Mouse (Mus musculus) MEL (cell line): ENCODE measurements around the gene Dqx1. TPM values are rescaled to one million over a fixed set of nuclear protein-coding genes. Genes with fewer than 3 reads are reported as not detected.

Source experiments
- DNase-seq: peaks from one replicate; pipeline ENCODE4 v3.0.0; 2011; ENCODE audit warnings: low read depth, low spot score
- H3K27ac ChIP-seq: 2 replicates; pipeline ENCODE4 v1.5.1; 2012; ENCODE audit warnings: low read depth, mild to moderate bottlenecking, control low read depth, low read length, moderate library complexity; ENCODE audit not compliant: control insufficient read depth
- H3K27me3 ChIP-seq, 2 experiments: fragments of 150-350 bp in 1 of 2; sonication (generic) in 1 of 2; 2 replicates each; pipeline ENCODE4 v1.6.1; 2012; ENCODE audit warnings: low read length in 2 of 2, mild to moderate bottlenecking in 2 of 2, improper control_type of control experiment in 1 of 2, moderate library complexity in 1 of 2; ENCODE audit not compliant: insufficient read depth in 2 of 2, control insufficient read depth in 1 of 2
- H3K36me3 ChIP-seq, 2 experiments: 2 replicates each; pipeline ENCODE4 v1.6.1; 2012 to 2014; ENCODE audit warnings: low read length in 2 of 2, improper control_type of control experiment in 1 of 2, inconsistent platforms in 1 of 2, mild to moderate bottlenecking in 1 of 2; ENCODE audit not compliant: insufficient read depth in 2 of 2, control insufficient read depth in 1 of 2
- H3K4me1 ChIP-seq, 2 experiments: fragments of 150-350 bp in 1 of 2; sonication (generic) in 1 of 2; 2 replicates each; pipeline ENCODE4 v1.6.1; 2012; ENCODE audit warnings: low read length in 2 of 2, improper control_type of control experiment in 1 of 2, mild to moderate bottlenecking in 1 of 2; ENCODE audit not compliant: insufficient read depth in 2 of 2, control insufficient read depth in 1 of 2
- H3K4me3 ChIP-seq, 2 experiments: fragments of 150-350 bp in 1 of 2; sonication (generic) in 1 of 2; 2 replicates each; pipeline ENCODE4 v1.5.1; 2012; ENCODE audit warnings: low read depth in 2 of 2, low read length in 2 of 2, mild to moderate bottlenecking in 2 of 2, moderate library complexity in 2 of 2, control low read depth in 1 of 2, improper control_type of control experiment in 1 of 2; ENCODE audit not compliant: control insufficient read depth in 1 of 2, insufficient read depth in 1 of 2
- H3K79me2 ChIP-seq: 2 replicates; pipeline ENCODE4 v1.6.1; 2012; ENCODE audit warnings: mild to moderate bottlenecking, low read length, moderate library complexity; ENCODE audit not compliant: control insufficient read depth, poor library complexity, insufficient read depth
- H3K9ac ChIP-seq: 2 replicates; pipeline ENCODE4 v1.6.1; 2012; ENCODE audit warnings: low read depth, mild to moderate bottlenecking, control low read depth, low read length, moderate library complexity; ENCODE audit not compliant: control insufficient read depth, poor library complexity, severe bottlenecking
- H3K9me3 ChIP-seq: fragments of 150-350 bp; sonication (generic); replicated peaks from 2 replicates; pipeline ENCODE4 v1.6.1; 2012; ENCODE audit warnings: mild to moderate bottlenecking, low read length, improper control_type of control experiment, moderate library complexity; ENCODE audit not compliant: insufficient read depth
- BHLHE40 ChIP-seq: IDR thresholded peaks from 2 replicates; pipeline ENCODE4 v1.6.1; 2012; ENCODE audit warnings: low read depth, mild to moderate bottlenecking, inconsistent platforms, low read length, improper control_type of control experiment, borderline replicate concordance
- CHD2 ChIP-seq: IDR thresholded peaks from 2 replicates; pipeline ENCODE4 v1.6.1; 2011; ENCODE audit warnings: low read length, improper control_type of control experiment
- CTCF ChIP-seq, 3 experiments: IDR thresholded peaks in 2 of 3; conservative IDR thresholded peaks in 1 of 3; 2 replicates each; pipeline ENCODE4 v1.5.1; 2011 to 2012; ENCODE audit warnings: low read length in 3 of 3, low read depth in 2 of 3, mild to moderate bottlenecking in 2 of 3, improper control_type of control experiment in 1 of 3, inconsistent platforms in 1 of 3, mixed read lengths in 1 of 3, moderate library complexity in 1 of 3; ENCODE audit not compliant: control insufficient read depth in 1 of 3, insufficient read depth in 1 of 3, poor library complexity in 1 of 3, severe bottlenecking in 1 of 3
- ELF1 ChIP-seq: IDR thresholded peaks from 2 replicates; pipeline ENCODE4 v1.6.1; 2014; ENCODE audit warnings: low read depth, mild to moderate bottlenecking, inconsistent platforms, low read length, improper control_type of control experiment, moderate library complexity
- ETS1 ChIP-seq: IDR thresholded peaks from 2 replicates; pipeline ENCODE4 v1.6.1; 2012; ENCODE audit warnings: low read depth, mild to moderate bottlenecking, inconsistent platforms, low read length, improper control_type of control experiment, moderate library complexity
- GABPA ChIP-seq: IDR thresholded peaks from 2 replicates; pipeline ENCODE4 v1.6.1; 2012; ENCODE audit warnings: low read depth, mild to moderate bottlenecking, inconsistent platforms, low read length, improper control_type of control experiment, moderate library complexity
- JUND ChIP-seq: IDR thresholded peaks from 2 replicates; pipeline ENCODE4 v1.6.1; 2011; ENCODE audit warnings: low read depth, mild to moderate bottlenecking, improper control_type of control experiment, low read length
- MAX ChIP-seq: IDR thresholded peaks from 2 replicates; pipeline ENCODE4 v1.6.1; 2011; ENCODE audit warnings: low read length, improper control_type of control experiment
- MXI1 ChIP-seq: IDR thresholded peaks from 2 replicates; pipeline ENCODE4 v1.6.1; 2011; ENCODE audit warnings: mild to moderate bottlenecking, low read depth, low read length, improper control_type of control experiment
- POLR2AphosphoS2 ChIP-seq: IDR thresholded peaks from 2 replicates; pipeline ENCODE4 v1.6.1; 2011; ENCODE audit warnings: low read length, improper control_type of control experiment
- RCOR1 ChIP-seq: IDR thresholded peaks from 2 replicates; pipeline ENCODE4 v1.6.1; 2012; ENCODE audit warnings: low read depth, mild to moderate bottlenecking, inconsistent platforms, low read length, improper control_type of control experiment
- SMC3 ChIP-seq: IDR thresholded peaks from 2 replicates; pipeline ENCODE4 v1.6.1; 2011; ENCODE audit warnings: low read depth, low read length, improper control_type of control experiment
- TAL1 ChIP-seq: IDR thresholded peaks from 2 replicates; pipeline ENCODE4 v1.6.1; 2012; ENCODE audit warnings: mild to moderate bottlenecking, inconsistent platforms, low read length, moderate library complexity, mixed read lengths
- ZKSCAN1 ChIP-seq: IDR thresholded peaks from 2 replicates; pipeline ENCODE4 v1.6.1; 2012; ENCODE audit warnings: low read depth, mild to moderate bottlenecking, inconsistent platforms, low read length, improper control_type of control experiment, moderate library complexity
- ZNF384 ChIP-seq: IDR thresholded peaks from 2 replicates; pipeline ENCODE4 v1.6.1; 2012; ENCODE audit warnings: low read depth, mild to moderate bottlenecking, inconsistent platforms, low read length, improper control_type of control experiment
- polyA plus RNA-seq, 2 experiments: library from polyadenylated mRNA; stranded (reverse) in 1 of 2; unstranded in 1 of 2; fragments of >175 nt in 1 of 2; fragments of >200 nt in 1 of 2; gene quantifications; 2 replicates each; pipeline versions ENCODE4 v1.2.1 to v1.2.4; 2012; ENCODE audit warnings: low replicate concordance in 2 of 2, low read depth in 1 of 2; ENCODE audit not compliant: insufficient read length in 2 of 2, insufficient read depth in 1 of 2, missing spikeins in 1 of 2
- total RNA-seq: library from RNA; depleted of rRNA; stranded (reverse); fragments of 300-350 nt; gene quantifications from 2 replicates; pipeline ENCODE4 v1.2.3, GENCODE M21; 2012

Gene Dqx1
- total and polyA plus RNA-seq, 3 experiments: 1.3 to 3.4 TPM; not detected in 1

DNA sequence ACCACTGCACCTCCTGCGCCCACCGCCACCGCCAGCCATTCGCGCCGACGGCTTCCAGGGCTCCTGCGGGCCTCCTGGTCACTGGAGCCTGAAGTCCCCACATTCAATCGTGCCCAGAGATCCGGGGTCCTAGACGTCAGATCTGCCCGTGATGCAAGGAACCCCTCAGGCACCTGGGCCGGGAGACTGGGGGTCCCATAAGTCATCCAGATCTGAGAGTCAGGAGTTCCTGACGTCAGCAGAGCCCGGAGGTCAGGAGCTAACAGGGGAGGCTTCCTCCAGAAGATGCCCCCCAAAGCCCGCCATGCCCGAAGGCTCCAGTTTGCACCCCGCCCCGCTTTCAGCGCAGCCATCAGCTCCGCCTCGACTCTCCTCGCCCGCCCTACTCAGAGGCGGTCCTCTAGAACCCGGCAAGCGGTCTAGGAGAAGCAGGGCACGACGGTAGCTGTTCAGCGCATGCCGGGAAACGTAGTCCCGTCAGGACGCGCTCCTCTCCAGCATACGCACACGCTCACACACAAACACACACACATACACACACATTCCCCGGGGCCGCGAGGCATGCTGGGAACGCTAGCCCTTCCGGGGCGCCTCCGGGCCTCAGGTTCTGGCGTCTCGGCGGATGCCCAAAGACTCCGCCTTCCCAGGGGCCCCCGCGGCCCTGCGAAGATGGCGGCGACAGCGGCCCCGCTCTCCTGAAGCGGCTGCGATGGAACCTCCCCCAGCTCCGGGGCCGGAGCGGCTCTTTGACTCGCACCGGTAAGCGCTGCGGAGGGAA is 3.4 kb upstream of the Dqx1 start, which contains the start of gene Aup1 (continued):
- TF ChIP-seq TAL1 (no peak), ZNF384 (no peak), ELF1 (peak; percentile 96), MXI1 (peak; percentile 88), ZKSCAN1 (no peak), RCOR1 (0 out of 2 replicates have a peak, but pooled peaks have one; percentile 31), JUND (no peak), MAX (peak; percentile 86), BHLHE40 (no peak), CTCF (IDR thresholded peaks at IDR 0.05 in 2 of 3, conservative IDR thresholded peaks at IDR 0.05 in 1 of 3; ENCODE audit: control insufficient read depth in 1 of 3, insufficient read depth in 1 of 3, low read depth in 2 of 3, low read length in 3 of 3, poor library complexity in 1 of 3, severe bottlenecking in 1 of 3) (no peak)
- TF ChIP-seq, all 39 proteins: peak for 22

DNA sequence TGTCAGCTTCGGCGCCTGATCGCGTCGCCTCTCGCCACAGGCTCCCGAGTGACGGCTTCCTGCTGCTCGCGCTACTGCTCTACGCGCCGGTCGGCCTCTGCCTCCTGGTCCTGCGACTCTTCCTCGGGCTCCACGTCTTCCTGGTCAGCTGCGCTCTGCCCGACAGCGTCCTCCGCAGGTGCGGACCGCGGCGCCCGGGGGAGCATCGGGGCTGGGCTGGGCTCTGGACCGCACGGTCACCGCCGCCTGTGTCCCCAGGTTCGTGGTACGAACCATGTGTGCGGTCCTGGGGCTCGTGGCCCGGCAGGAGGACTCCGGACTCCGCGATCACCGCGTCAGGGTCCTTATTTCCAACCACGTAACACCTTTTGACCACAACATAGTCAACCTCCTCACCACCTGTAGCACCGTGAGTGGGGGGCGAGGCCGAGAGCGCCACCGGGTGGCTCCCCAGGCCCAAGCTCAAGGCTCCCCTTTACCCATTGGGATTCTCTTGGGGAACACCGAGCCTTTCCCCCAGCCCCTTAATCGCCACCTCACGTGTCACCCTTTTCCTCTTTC is 2.7 kb upstream of the Dqx1 start, which contains the start of gene Htra2:
Gene Htra2, minus strand, starts transcription at position 403 of the 561 bp plus-strand sequence.
- TF ChIP-seq ETS1: no peak
- TF ChIP-seq SMC3: peak; percentile 53
- peak in 2 of 3 experiments; percentile 50 to 72; a peak in 5 of 6 replicates for TF ChIP-seq CTCF (IDR thresholded peaks at IDR 0.05 in 2 of 3, conservative IDR thresholded peaks at IDR 0.05 in 1 of 3; ENCODE audit: control insufficient read depth in 1 of 3, insufficient read depth in 1 of 3, low read depth in 2 of 3, low read length in 3 of 3, poor library complexity in 1 of 3, severe bottlenecking in 1 of 3)
- Histone ChIP-seq H3K9ac (peak within 1 kb of the TSS; percentile 97), H3K27me3 (no peaks in the 10 kb centered on the region), H3K4me3 (peak within 1 kb of the TSS; percentile 68 to 87), H3K36me3 (peaks cover 0 to 14% of the 10 kb centered on the region in 2 experiments), H3K9me3 (no peaks in the 10 kb centered on the region), H3K27ac (peak within 1 kb of the TSS; percentile 75), H3K4me1 (peaks cover 0 to 18% of the 10 kb centered on the region in 2 experiments; a peak in 3 of 4 replicates), H3K79me2 (peaks cover 41% of the 10 kb centered on the region)
- no peak for DNase-seq

DNA sequence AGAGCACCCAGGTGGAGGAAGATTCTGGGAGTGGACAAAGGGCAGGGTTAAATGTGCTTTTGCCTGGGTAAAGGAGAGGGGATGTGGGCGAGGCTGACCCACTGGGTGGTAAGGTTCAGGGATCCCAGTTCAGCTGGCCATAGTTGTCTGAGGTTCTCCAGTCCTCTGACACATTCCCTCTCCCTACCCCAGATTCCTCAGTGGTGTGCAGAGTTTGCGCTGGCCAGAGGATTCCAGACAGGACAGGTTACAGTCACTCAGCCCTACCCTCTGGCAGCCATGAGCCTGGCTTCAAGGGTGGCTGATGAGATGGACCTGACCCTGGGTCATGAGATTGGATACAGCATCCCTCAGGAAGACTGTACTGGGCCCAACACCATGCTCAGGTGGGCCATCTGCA is 1.1 kb downstream of the Dqx1 start:
- H3K27me3 ChIP-seq: no peaks in the 10 kb centered on the region
- no peak overlapping the region for H3K4me3 ChIP-seq
- 0 out of 2 replicates have a peak, but pooled peaks have one; percentile 8 for TF ChIP-seq POLR2AphosphoS2
- no peak for TF ChIP-seq GABPA
- no peak for TF ChIP-seq CHD2
- H3K36me3 ChIP-seq: peaks cover 0 to 6% of the 10 kb centered on the region in 2 experiments; a peak in 3 of 4 replicates
- H3K79me2 ChIP-seq: peaks cover 27% of the 10 kb centered on the region
- no peaks in the 10 kb centered on the region for H3K9me3 ChIP-seq
- peaks cover 0 to 11% of the 10 kb centered on the region in 2 experiments; a peak in 3 of 4 replicates for H3K4me1 ChIP-seq
- H3K27ac ChIP-seq: no peak overlapping the region
- H3K9ac ChIP-seq: no peak overlapping the region
- no peak for DNase-seq
